Mouse (Mus musculus): ENCODE data around the gene Prex1. TPM values are rescaled to one million over a fixed set of nuclear protein-coding genes. Genes with fewer than 3 reads are reported as not detected.
"Not testable (repeated sequence)": the region's sequence is repeated elsewhere in the genome, so short reads cannot be mapped to it uniquely, and the experiment has no call there.

The Prex1 gene
- total and polyA plus RNA-seq, 2 experiments from 2014 or later: 4.0 to 6.2 TPM

DNA sequence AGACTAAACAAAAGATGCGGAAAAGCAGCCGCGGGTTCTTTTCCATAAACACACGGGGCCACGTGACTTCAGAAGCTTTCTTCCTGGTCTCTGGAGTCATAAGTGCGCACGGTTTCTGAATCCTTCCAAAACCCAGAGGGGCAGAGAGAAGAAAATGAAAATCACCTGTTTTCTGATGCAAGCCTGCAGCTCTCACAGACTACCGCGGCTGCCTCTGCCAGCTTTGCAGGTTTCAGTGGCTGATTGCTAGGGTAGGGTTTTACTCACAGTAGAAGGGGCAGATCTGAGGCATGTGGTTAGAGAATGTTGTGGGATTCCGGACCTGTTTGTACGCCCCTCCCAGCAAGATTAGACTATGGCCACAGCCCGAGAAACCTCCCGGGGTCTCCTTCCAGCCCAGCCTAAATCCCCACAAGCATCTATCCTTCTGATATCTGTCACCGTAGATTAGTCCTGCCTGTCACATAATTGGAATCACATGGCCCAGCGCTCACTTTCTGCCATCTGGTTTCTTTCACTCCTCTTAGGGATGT, 21.9 kb upstream of the Prex1 start:
- no peak overlapping the region for H3K4me3 ChIP-seq (ENCODE audit: low read depth, low read length)
- H3K9ac ChIP-seq (replicated peaks; ENCODE audit: low read depth, low read length): no peak overlapping the region
- H3K27me3 ChIP-seq (ENCODE audit: control insufficient read depth, insufficient read depth, low read length): no peaks in the 10 kb centered on the region
- H3K27ac ChIP-seq (ENCODE audit: low read depth): no peak overlapping the region
- WGBS: 35% methylated on average over 15 of the region's 15 CpGs
- no peaks in the 10 kb centered on the region for H3K9me3 ChIP-seq (replicated peaks; ENCODE audit: control insufficient read depth, low read length)
- no peak for DNase-seq (ENCODE audit: low spot score)
- H3K4me1 ChIP-seq (ENCODE audit: control insufficient read depth, insufficient read depth): no peaks in the 10 kb centered on the region
- H3K4me2 ChIP-seq (ENCODE audit: low read depth, low read length): peak overlapping the region; percentile 9; the same call in 1 of the 2 replicates
- no peak for ATAC-seq (ENCODE audit: insufficient read depth, low read depth)
- no peaks in the 10 kb centered on the region for H3K36me3 ChIP-seq (replicated peaks; ENCODE audit: control insufficient read depth, insufficient read depth, low read length)
- TF ChIP-seq EP300 (IDR thresholded peaks at IDR 0.05; ENCODE audit: low read depth): no peak
- TF ChIP-seq CTCF (IDR thresholded peaks at IDR 0.05; ENCODE audit: low read depth): no peak

DNA sequence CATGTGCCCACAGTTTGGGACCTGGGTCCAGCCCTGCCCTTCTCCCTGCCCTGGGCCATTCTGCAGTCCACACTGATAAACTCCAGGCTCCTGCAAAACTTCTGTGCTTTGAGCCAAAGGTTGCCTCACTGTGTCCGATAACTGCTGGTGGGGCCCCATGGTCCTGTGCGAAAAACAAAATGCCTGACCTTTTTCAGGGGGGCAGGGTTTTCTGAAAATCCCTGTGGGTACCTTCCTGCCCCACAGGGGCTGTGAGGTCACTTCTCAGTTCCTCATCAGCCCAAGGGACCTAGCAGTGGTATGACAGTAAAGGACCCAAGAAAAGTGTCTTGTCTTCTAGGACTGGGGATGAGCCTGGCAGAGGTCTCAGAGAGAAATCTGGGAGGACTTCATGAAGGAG, 19.2 kb upstream of the Prex1 start:
- DNase-seq (ENCODE audit: low spot score) (no peak), ATAC-seq (ENCODE audit: insufficient read depth, low read depth) (no peak)
- Histone ChIP-seq H3K4me2 (ENCODE audit: low read depth, low read length) (no peak overlapping the region), H3K27ac (ENCODE audit: low read depth) (no peak overlapping the region), H3K36me3 (replicated peaks; ENCODE audit: control insufficient read depth, insufficient read depth, low read length) (no peaks in the 10 kb centered on the region), H3K9me3 (replicated peaks; ENCODE audit: control insufficient read depth, low read length) (no peaks in the 10 kb centered on the region), H3K9ac (replicated peaks; ENCODE audit: low read depth, low read length) (no peak overlapping the region), H3K27me3 (ENCODE audit: control insufficient read depth, insufficient read depth, low read length) (no peaks in the 10 kb centered on the region), H3K4me1 (ENCODE audit: control insufficient read depth, insufficient read depth) (no peaks in the 10 kb centered on the region), H3K4me3 (ENCODE audit: low read depth, low read length) (no peak overlapping the region)
- 59% methylated on average over 2 of the region's 2 CpGs for WGBS
- TF ChIP-seq EP300 (IDR thresholded peaks at IDR 0.05; ENCODE audit: low read depth) (no peak), CTCF (IDR thresholded peaks at IDR 0.05; ENCODE audit: low read depth) (no peak)

DNA sequence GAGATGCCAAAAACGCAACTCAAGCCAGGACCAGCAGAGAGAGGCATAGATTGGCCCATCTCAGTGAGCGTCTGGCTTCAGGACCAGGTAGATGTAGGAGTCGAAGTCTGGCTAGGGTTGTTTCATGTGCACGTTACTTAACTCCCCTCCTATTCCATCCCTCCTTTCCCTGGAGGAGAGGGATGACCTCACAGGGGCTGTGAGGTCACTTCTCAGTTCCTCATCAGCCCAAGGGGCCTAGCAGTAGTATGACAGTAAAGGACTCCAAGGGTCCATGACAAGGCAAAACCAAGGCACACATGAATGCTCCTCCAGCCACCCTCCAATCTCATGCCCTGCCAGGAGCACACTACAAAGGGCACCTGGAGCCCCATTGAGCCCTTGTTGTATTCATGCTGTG, 18.5 kb upstream of the Prex1 start:
- Histone ChIP-seq H3K9ac (replicated peaks; ENCODE audit: low read depth, low read length) (no peak overlapping the region), H3K27ac (ENCODE audit: low read depth) (no peak overlapping the region), H3K27me3 (ENCODE audit: control insufficient read depth, insufficient read depth, low read length) (no peaks in the 10 kb centered on the region), H3K4me2 (ENCODE audit: low read depth, low read length) (no peak overlapping the region), H3K4me3 (ENCODE audit: low read depth, low read length) (no peak overlapping the region), H3K4me1 (ENCODE audit: control insufficient read depth, insufficient read depth) (no peaks in the 10 kb centered on the region), H3K9me3 (replicated peaks; ENCODE audit: control insufficient read depth, low read length) (no peaks in the 10 kb centered on the region), H3K36me3 (replicated peaks; ENCODE audit: control insufficient read depth, insufficient read depth, low read length) (no peaks in the 10 kb centered on the region)
- ATAC-seq (ENCODE audit: insufficient read depth, low read depth) (no peak), DNase-seq (ENCODE audit: low spot score) (no peak)
- 81% methylated on average over 4 of the region's 4 CpGs for WGBS
- TF ChIP-seq EP300 (IDR thresholded peaks at IDR 0.05; ENCODE audit: low read depth): no peak
- TF ChIP-seq CTCF (IDR thresholded peaks at IDR 0.05; ENCODE audit: low read depth): no peak

DNA sequence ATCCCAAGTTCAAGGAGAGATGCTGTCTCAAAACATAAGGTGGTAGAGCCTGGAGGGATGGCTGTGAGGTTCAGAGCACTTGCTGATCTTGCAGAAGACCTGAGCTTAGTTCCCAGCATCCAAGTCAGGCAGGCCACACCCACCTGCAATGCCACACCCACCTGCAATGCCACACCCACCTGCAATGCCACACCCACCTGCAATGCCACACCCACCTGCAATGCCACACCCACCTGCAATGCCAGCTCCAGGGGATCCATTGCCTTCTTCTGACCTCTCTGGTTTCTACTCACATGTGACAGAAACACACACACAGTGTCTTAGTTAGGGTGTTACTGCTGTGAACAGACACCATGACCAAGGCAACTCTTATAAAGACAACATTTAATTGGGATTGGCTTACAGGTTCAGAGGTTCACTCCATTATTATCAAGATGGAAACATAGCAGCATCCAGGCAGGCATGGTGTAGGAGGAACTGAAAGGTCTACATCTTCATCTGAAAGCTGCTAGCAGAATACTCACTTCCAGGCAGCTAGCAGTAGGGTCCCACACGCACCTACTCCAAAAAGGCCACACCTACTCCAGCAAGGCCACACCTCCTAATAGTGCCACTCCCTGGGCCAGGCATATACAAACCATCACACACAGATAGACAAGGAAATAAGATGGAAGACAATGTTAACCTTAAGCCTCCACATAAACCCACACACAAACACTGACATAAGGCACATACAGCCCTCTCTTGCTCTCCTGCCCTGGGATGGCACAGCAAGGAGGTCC, 17.7 kb upstream of the Prex1 start:
- not testable (repeated sequence) for H3K27ac ChIP-seq (ENCODE audit: low read depth); H3K36me3 ChIP-seq (replicated peaks; ENCODE audit: control insufficient read depth, insufficient read depth, low read length); H3K4me1 ChIP-seq (ENCODE audit: control insufficient read depth, insufficient read depth); DNase-seq (ENCODE audit: low spot score); H3K4me3 ChIP-seq (ENCODE audit: low read depth, low read length); ATAC-seq (ENCODE audit: insufficient read depth, low read depth); H3K9ac ChIP-seq (replicated peaks; ENCODE audit: low read depth, low read length); H3K9me3 ChIP-seq (replicated peaks; ENCODE audit: control insufficient read depth, low read length); H3K4me2 ChIP-seq (ENCODE audit: low read depth, low read length); H3K27me3 ChIP-seq (ENCODE audit: control insufficient read depth, insufficient read depth, low read length)
- WGBS: 79% methylated on average over 1 of the region's 1 CpGs

DNA sequence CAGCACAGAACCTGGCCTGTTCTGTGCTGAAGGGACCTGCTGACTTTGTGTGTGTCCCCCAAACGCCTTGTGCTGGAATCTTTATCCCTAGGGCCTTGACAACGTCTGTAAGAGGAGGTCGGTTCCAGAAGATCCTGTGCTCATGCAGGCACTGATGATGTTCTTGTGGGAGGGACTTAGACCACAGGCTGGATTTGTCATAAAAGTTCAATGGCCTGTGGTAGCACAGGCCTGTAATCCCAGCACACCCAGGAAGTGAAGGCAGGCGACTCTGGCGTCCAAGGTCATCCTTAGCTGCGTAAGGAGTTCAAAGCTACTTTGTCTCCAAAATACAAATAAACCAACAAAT, 16.9 kb upstream of the Prex1 start:
- Histone ChIP-seq H3K4me1 (ENCODE audit: control insufficient read depth, insufficient read depth) (no peaks in the 10 kb centered on the region), H3K36me3 (replicated peaks; ENCODE audit: control insufficient read depth, insufficient read depth, low read length) (no peaks in the 10 kb centered on the region), H3K27ac (ENCODE audit: low read depth) (peak overlapping the region; percentile 45; the same call in 1 of the 2 replicates), H3K4me3 (ENCODE audit: low read depth, low read length) (no peak overlapping the region), H3K27me3 (ENCODE audit: control insufficient read depth, insufficient read depth, low read length) (no peaks in the 10 kb centered on the region), H3K4me2 (ENCODE audit: low read depth, low read length) (no peak overlapping the region), H3K9me3 (replicated peaks; ENCODE audit: control insufficient read depth, low read length) (no peaks in the 10 kb centered on the region), H3K9ac (replicated peaks; ENCODE audit: low read depth, low read length) (no peak overlapping the region)
- 60% methylated on average over 6 of the region's 6 CpGs for WGBS
- ATAC-seq (ENCODE audit: insufficient read depth, low read depth): no peak
- DNase-seq (ENCODE audit: low spot score): no peak
- TF ChIP-seq CTCF (IDR thresholded peaks at IDR 0.05; ENCODE audit: low read depth): no peak
- TF ChIP-seq EP300 (IDR thresholded peaks at IDR 0.05; ENCODE audit: low read depth): no peak
